8 mouse cellular contexts compared by ENCODE assay signal in the genomic region with DNA sequence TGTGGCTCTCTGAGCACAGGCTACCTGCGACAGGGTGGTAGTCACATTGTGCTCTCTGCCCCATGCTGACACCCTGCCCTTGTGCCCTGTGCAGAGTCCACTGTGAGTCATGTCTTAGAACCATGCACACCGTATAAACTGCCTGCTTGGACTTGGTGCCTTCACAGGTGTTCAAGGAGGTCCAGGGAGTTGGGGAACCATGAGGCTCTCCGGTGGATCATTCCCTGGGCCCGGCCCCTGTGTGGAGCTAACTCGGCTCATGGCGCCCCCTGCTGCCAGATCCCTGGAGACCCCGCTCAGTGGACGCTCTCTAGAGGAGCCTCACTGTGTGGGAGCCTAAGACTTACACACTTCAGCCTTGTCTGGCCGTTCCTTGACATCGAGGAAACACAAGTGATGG.
DNase-seq lines count a peak whose midpoint lies in the region; ATAC-seq and TF ChIP-seq lines count a peak whose summit lies in the region.

No protein-coding gene starts in this region.

- no peak for TF ChIP-seq POLR2A in lung, adult 2 months (IDR thresholded peaks at IDR 0.05; ENCODE audit: borderline replicate concordance, extremely low read depth, low read depth, low read length)

- DNase-seq in kidney, adult 18-20 months, result peak; percentile 63
- no peak for DNase-seq in kidney, adult 11 months
- DNase-seq in cerebellum, postnatal 25 days, result peak; percentile 55 to 73
- peak; percentile 79 for DNase-seq in heart, postnatal 4 days
- peak; percentile 59 for DNase-seq in lung, adult 2 months
- peak; percentile 62 for DNase-seq in thymus, postnatal 25 days

- peak; percentile 50 for TF ChIP-seq CTCF in E14TG2a.4 (conservative IDR thresholded peaks at IDR 0.05; ENCODE audit: low read length)
- peak; percentile 34; the same call in 1 of the 2 replicates for TF ChIP-seq CTCF in lung, adult 2 months (IDR thresholded peaks at IDR 0.05; ENCODE audit: insufficient read depth, low read length)

- no peak overlapping the region for H3K4me3 ChIP-seq in E14TG2a.4 (replicated peaks; ENCODE audit: low read length)
- H3K4me3 ChIP-seq in lung, adult 2 months (replicated peaks; ENCODE audit: extremely low read depth, low read depth, low read length), result no peak overlapping the region
- H3K4me3 ChIP-seq in hindbrain, embryonic 16.5 days (ENCODE audit: low read length), result no peak overlapping the region

- ATAC-seq in hindbrain, embryonic 16.5 days, result no peak

- H3K4me2 ChIP-seq in hindbrain, embryonic 16.5 days (ENCODE audit: low read length), result no peak overlapping the region

- 46% methylated on average over 10 of the region's 10 CpGs for WGBS in lung, adult 2 months
- 34% methylated on average over 10 of the region's 10 CpGs for WGBS in hindbrain, embryonic 16.5 days

- no peaks in the 10 kb centered on the region for H3K9me3 ChIP-seq in E14TG2a.4 (ENCODE audit: low read length)
- H3K9me3 ChIP-seq in hindbrain, embryonic 16.5 days (ENCODE audit: control insufficient read depth, low read length), result no peaks in the 10 kb centered on the region

- H3K27ac ChIP-seq in hindbrain, embryonic 16.5 days (ENCODE audit: low read depth, low read length), result no peak overlapping the region

- H3K4me1 ChIP-seq in E14TG2a.4 (replicated peaks; ENCODE audit: low read depth, low read length), result peaks cover 51% of the 10 kb centered on the region
- peaks cover 33% of the 10 kb centered on the region for H3K4me1 ChIP-seq in lung, adult 2 months (ENCODE audit: control insufficient read depth, insufficient read depth, low read length)
- H3K4me1 ChIP-seq in hindbrain, embryonic 16.5 days (ENCODE audit: control insufficient read depth, insufficient read depth, low read depth, low read length), result peaks cover 28% of the 10 kb centered on the region

- H3K9ac ChIP-seq in hindbrain, embryonic 16.5 days (ENCODE audit: low read depth, low read length), result no peak overlapping the region

- H3K36me3 ChIP-seq in E14TG2a.4 (ENCODE audit: insufficient read depth, low read length), result no peaks in the 10 kb centered on the region
- peaks cover 13% of the 10 kb centered on the region for H3K36me3 ChIP-seq in hindbrain, embryonic 16.5 days (ENCODE audit: control insufficient read depth, insufficient read depth, low read length)

- H3K27me3 ChIP-seq in E14TG2a.4 (ENCODE audit: insufficient read depth, low read length), result peaks cover 27% of the 10 kb centered on the region
- H3K27me3 ChIP-seq in hindbrain, embryonic 16.5 days (replicated peaks; ENCODE audit: control insufficient read depth, insufficient read depth, low read length), result no peaks in the 10 kb centered on the region
